Mouse (Mus musculus) erythroblast, embryonic 14.5 days (primary cell): Measurements from ENCODE around the gene Serpinb6c. TPM values are rescaled to one million over a fixed set of nuclear protein-coding genes. Genes with fewer than 3 reads are reported as not detected.
A peak's percentile ranks its signal among the peaks of the same experiment; 100 is the strongest.
"Not testable (repeated sequence)": the region's sequence is repeated elsewhere in the genome, so short reads cannot be mapped to it uniquely, and the experiment has no call there.

Source experiments
- H3K27me3 ChIP-seq: 2 replicates; pipeline ENCODE4 v1.6.1; 2012; ENCODE audit warnings: inconsistent platforms; ENCODE audit not compliant: control insufficient read depth
- H3K36me3 ChIP-seq: 2 replicates; pipeline ENCODE4 v1.6.1; 2012; ENCODE audit warnings: mild to moderate bottlenecking, inconsistent platforms; ENCODE audit not compliant: control insufficient read depth
- H3K4me1 ChIP-seq: 2 replicates; pipeline ENCODE4 v1.6.1; 2012; ENCODE audit warnings: inconsistent platforms; ENCODE audit not compliant: control insufficient read depth
- H3K4me3 ChIP-seq: replicated peaks from 2 replicates; pipeline ENCODE3; 2012; ENCODE audit warnings: moderate library complexity, mild to moderate bottlenecking, inconsistent platforms
- H3K9me3 ChIP-seq: 2 replicates; pipeline ENCODE4 v1.6.1; 2012; ENCODE audit warnings: low read length, inconsistent platforms, mixed read lengths; ENCODE audit not compliant: control insufficient read depth
- GATA1 ChIP-seq: IDR thresholded peaks from 2 replicates; pipeline ENCODE4 v1.6.1; 2012; ENCODE audit warnings: low read length, inconsistent platforms, mixed read lengths
- TAL1 ChIP-seq: IDR thresholded peaks from 3 replicates; pipeline ENCODE4 v1.6.1; 2012; ENCODE audit warnings: low read length, inconsistent platforms, mixed read lengths
- polyA plus RNA-seq: library from polyadenylated mRNA; stranded (reverse); fragments of >175 nt; gene quantifications from 2 replicates; pipeline ENCODE4 v1.2.3, GENCODE M21; 2012

Gene Serpinb6c
- not detected in 2 replicates for polyA plus RNA-seq

- no peaks in the 10 kb centered on the region for H3K27me3 ChIP-seq
- H3K9me3 ChIP-seq = no peaks in the 10 kb centered on the region
- H3K4me1 ChIP-seq = no peaks in the 10 kb centered on the region
- no peak within 1 kb of the TSS for H3K4me3 ChIP-seq
- no peak for TF ChIP-seq TAL1
- TF ChIP-seq GATA1 = no peak
- no peaks in the 10 kb centered on the region for H3K36me3 ChIP-seq
These were observed at the start of gene Serpinb6c for GRCm38 (mm10) chr13:33905176-33905954. Gene Serpinb6c, minus strand, starts transcription at chr13:33905708.

GRCm38 (mm10) chr13:33952947-33953346 lies 47.4 kb upstream of the Serpinb6c start:
- Histone ChIP-seq H3K4me3 (no peak overlapping the region), H3K4me1 (no peaks in the 10 kb centered on the region), H3K27me3 (no peaks in the 10 kb centered on the region), H3K9me3 (no peaks in the 10 kb centered on the region), H3K36me3 (no peaks in the 10 kb centered on the region)
- TF ChIP-seq GATA1 = no peak
- no peak for TF ChIP-seq TAL1

GRCm38 (mm10) chr13:33952075-33952449 lies 46.6 kb upstream of the Serpinb6c start:
- H3K4me3 ChIP-seq = no peak overlapping the region
- TF ChIP-seq TAL1 (no peak), GATA1 (no peak)
- no peaks in the 10 kb centered on the region for H3K9me3 ChIP-seq
- H3K4me1 ChIP-seq = no peaks in the 10 kb centered on the region
- no peaks in the 10 kb centered on the region for H3K27me3 ChIP-seq
- no peaks in the 10 kb centered on the region for H3K36me3 ChIP-seq

- Histone ChIP-seq H3K36me3 (no peaks in the 10 kb centered on the region), H3K4me1 (no peaks in the 10 kb centered on the region), H3K9me3 (no peaks in the 10 kb centered on the region), H3K4me3 (no peak overlapping the region), H3K27me3 (no peaks in the 10 kb centered on the region)
- TF ChIP-seq TAL1 (no peak), GATA1 (no peak)
These were observed 46.0 kb upstream of the Serpinb6c start for GRCm38 (mm10) chr13:33951308-33952074.

GRCm38 (mm10) chr13:33942212-33942779 lies 36.8 kb upstream of the Serpinb6c start:
- Histone ChIP-seq H3K36me3 (no peaks in the 10 kb centered on the region), H3K4me1 (no peaks in the 10 kb centered on the region), H3K9me3 (no peaks in the 10 kb centered on the region), H3K27me3 (no peaks in the 10 kb centered on the region), H3K4me3 (no peak overlapping the region)
- no peak for TF ChIP-seq GATA1
- TF ChIP-seq TAL1 = no peak

GRCm38 (mm10) chr13:33941288-33941808 lies 35.8 kb upstream of the Serpinb6c start:
- TF ChIP-seq GATA1 (no peak), TAL1 (no peak)

GRCm38 (mm10) chr13:33937587-33937986 lies 32.1 kb upstream of the Serpinb6c start:
- not testable (repeated sequence) for H3K4me3 ChIP-seq, H3K9me3 ChIP-seq, H3K36me3 ChIP-seq, H3K4me1 ChIP-seq
- H3K27me3 ChIP-seq = peaks cover 10% of the 10 kb centered on the region

More at GRCm38 (mm10) chr13:33941288-33941808, 35.8 kb upstream of the Serpinb6c start:
- Histone ChIP-seq H3K27me3 (peaks cover under 1% of the 10 kb centered on the region), H3K4me1 (no peaks in the 10 kb centered on the region; the same call in 1 of the 2 replicates), H3K4me3 (no peak overlapping the region), H3K36me3 (no peaks in the 10 kb centered on the region), H3K9me3 (no peaks in the 10 kb centered on the region)

GRCm38 (mm10) chr13:33937151-33937550 lies 31.6 kb upstream of the Serpinb6c start:
- no peak overlapping the region for H3K4me3 ChIP-seq
- TF ChIP-seq GATA1 (no peak), TAL1 (no peak)

GRCm38 (mm10) chr13:33935465-33936181 lies 30.1 kb upstream of the Serpinb6c start:
- Histone ChIP-seq H3K9me3 (no peaks in the 10 kb centered on the region), H3K4me1 (peaks cover 9% of the 10 kb centered on the region), H3K4me3 (peak overlapping the region; percentile 63), H3K36me3 (no peaks in the 10 kb centered on the region), H3K27me3 (peaks cover 10% of the 10 kb centered on the region)
- TF ChIP-seq GATA1 = no peak

More at GRCm38 (mm10) chr13:33937151-33937550, 31.6 kb upstream of the Serpinb6c start:
- Histone ChIP-seq H3K4me1 (peaks cover 9% of the 10 kb centered on the region), H3K27me3 (peaks cover 10% of the 10 kb centered on the region), H3K36me3 (no peaks in the 10 kb centered on the region), H3K9me3 (no peaks in the 10 kb centered on the region)
